Mouse (Mus musculus): ENCODE results near the gene Rpl23a.

GRCm38 (mm10) chr11:78179438-78179999 lies 3.9 kb downstream of the Rpl23a start:
- no peak for TF ChIP-seq CTCF (IDR thresholded peaks at IDR 0.05; ENCODE audit: control insufficient read depth, insufficient read depth, low read length)
- TF ChIP-seq POLR2A (IDR thresholded peaks at IDR 0.05; ENCODE audit: borderline replicate concordance, control insufficient read depth, low read depth, low read length) = no peak

All from bone marrow, adult 2 months (tissue).